ENCODE assay signal across 8 mouse cellular contexts in the genomic region with DNA sequence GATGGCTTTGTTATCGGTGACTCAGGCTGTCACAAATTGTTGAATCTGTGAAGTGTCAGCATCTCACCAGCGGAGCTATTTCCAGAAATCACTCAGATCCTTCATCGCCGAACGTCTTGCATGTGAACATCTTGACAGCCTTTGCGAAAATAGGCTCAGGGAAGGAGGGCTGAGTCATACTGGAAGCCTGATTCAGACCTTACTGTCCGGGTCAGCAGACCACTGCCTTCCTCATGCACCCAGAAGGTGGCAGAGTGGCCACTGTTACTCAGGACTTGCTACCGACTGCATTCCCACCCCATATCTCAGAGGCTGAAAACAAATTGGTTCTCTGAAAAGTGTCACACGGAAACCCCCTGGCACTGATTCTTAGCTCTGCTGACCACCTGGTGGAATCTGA. TPM values are rescaled to one million over a fixed set of nuclear protein-coding genes. Genes with fewer than 3 reads are reported as not detected.
DNase-seq lines count a peak whose midpoint lies in the region; ATAC-seq and TF ChIP-seq lines count a peak whose summit lies in the region.

No protein-coding gene starts in this region.

- H3K9me3 ChIP-seq in forebrain, postnatal 0 days (ENCODE audit: low read length) = no peaks in the 10 kb centered on the region
- H3K9me3 ChIP-seq in forebrain, embryonic 12.5 days = no peaks in the 10 kb centered on the region
- no peaks in the 10 kb centered on the region for H3K9me3 ChIP-seq in CH12.LX (replicated peaks; ENCODE audit: low read length)
- no peaks in the 10 kb centered on the region for H3K9me3 ChIP-seq in midbrain, embryonic 15.5 days

- no peak overlapping the region for H3K4me3 ChIP-seq in forebrain, postnatal 0 days (ENCODE audit: low read depth, low read length)
- no peak overlapping the region for H3K4me3 ChIP-seq in forebrain, embryonic 12.5 days (replicated peaks)
- peak overlapping the region in 1 of 3 experiments; percentile 25 for H3K4me3 ChIP-seq in CH12.LX (replicated peaks in 1 of 3; ENCODE audit: low read depth in 2 of 3, low read length in 2 of 3, poor library complexity in 1 of 3)
- no peak overlapping the region for H3K4me3 ChIP-seq in midbrain, embryonic 15.5 days

- TF ChIP-seq RAD21 in CH12.LX (IDR thresholded peaks at IDR 0.05; ENCODE audit: low read depth, low read length) = peak; percentile 99

- peak; percentile 39 for TF ChIP-seq POLR2A in CH12.LX (IDR thresholded peaks at IDR 0.05; ENCODE audit: low read depth, low read length)

- H3K27ac ChIP-seq in forebrain, postnatal 0 days (ENCODE audit: low read depth, low read length) = no peak overlapping the region
- H3K27ac ChIP-seq in forebrain, embryonic 12.5 days = no peak overlapping the region
- peak overlapping the region; percentile 97 for H3K27ac ChIP-seq in CH12.LX (ENCODE audit: insufficient read depth, low read depth)
- no peak overlapping the region for H3K27ac ChIP-seq in midbrain, embryonic 15.5 days

- intact Hi-C loops in left cerebral cortex, postnatal 25 days (cut with DNase I) = loop anchor here (2.0 kb wide), 1 partner anchor 57 kb away; no protein-coding TSS in a partner anchor

- H3K79me2 ChIP-seq in CH12.LX (replicated peaks; ENCODE audit: control insufficient read depth, extremely low read depth, insufficient read depth, poor library complexity, severe bottlenecking) = no peaks in the 10 kb centered on the region

- WGBS in forebrain, postnatal 0 days = 73% methylated on average over 9 of the region's 9 CpGs
- 83% methylated on average over 9 of the region's 9 CpGs for WGBS in forebrain, embryonic 12.5 days
- 81% methylated on average over 9 of the region's 9 CpGs for WGBS in midbrain, embryonic 15.5 days

- in situ Hi-C loops in CH12.LX (cut with MboI; ENCODE audit: low pct_ligation_motif_present, low pct_unique_long_range_greater_than_20kb, low sequenced_read_pairs) = loop anchor here (5.0 to 10.0 kb wide), 3 partner anchors 53 to 151 kb away; partner anchors contain the start of gene Dusp22

- peak; percentile 19; the same call in 1 of the 2 replicates for TF ChIP-seq CTCF in forebrain, postnatal 0 days (IDR thresholded peaks at IDR 0.05; ENCODE audit: low read depth)
- peak in 1 of 2 experiments; percentile 83; a peak in 2 of 4 replicates for TF ChIP-seq CTCF in CH12.LX (conservative IDR thresholded peaks at IDR 0.05 in 1 of 2, IDR thresholded peaks at IDR 0.05 in 1 of 2; ENCODE audit: low read depth in 2 of 2, low read length in 2 of 2)

- DNase-seq in forebrain, postnatal 0 days = no peak
- peak; percentile 93 for DNase-seq in CH12.LX (ENCODE audit: extremely low read depth)
- DNase-seq in frontal cortex, postnatal 36 days (ENCODE audit: low spot score in 2 of 2) = peak; percentile 41 to 60
- DNase-seq in left cerebral cortex, postnatal 25 days (ENCODE audit: low spot score in 2 of 2) = peak; percentile 31 to 75
- no peak for DNase-seq in urinary bladder, postnatal 25 days (ENCODE audit: low spot score)
- DNase-seq in natural killer cell, adult 2 months (ENCODE audit: low spot score in 2 of 2) = no peak

- no peaks in the 10 kb centered on the region for H3K36me3 ChIP-seq in forebrain, postnatal 0 days (ENCODE audit: insufficient read depth)
- H3K36me3 ChIP-seq in forebrain, embryonic 12.5 days (replicated peaks) = no peaks in the 10 kb centered on the region
- H3K36me3 ChIP-seq in CH12.LX (replicated peaks in 1 of 2; ENCODE audit: control insufficient read depth in 1 of 2, insufficient read depth in 1 of 2, low read length in 1 of 2) = no peaks in the 10 kb centered on the region
- H3K36me3 ChIP-seq in midbrain, embryonic 15.5 days (replicated peaks) = no peaks in the 10 kb centered on the region

- no peaks in the 10 kb centered on the region for H3K27me3 ChIP-seq in forebrain, postnatal 0 days (ENCODE audit: insufficient read depth, low read length)
- no peaks in the 10 kb centered on the region for H3K27me3 ChIP-seq in forebrain, embryonic 12.5 days
- H3K27me3 ChIP-seq in CH12.LX (replicated peaks) = no peaks in the 10 kb centered on the region
- no peaks in the 10 kb centered on the region for H3K27me3 ChIP-seq in midbrain, embryonic 15.5 days (replicated peaks)

- dilution Hi-C loops in CH12.LX (cut with MboI; ENCODE audit: extremely low pct_ligation_motif_present, extremely low pct_unique_long_range_greater_than_20kb, low sequenced_read_pairs) = no loop called here

- peak; percentile 97 for TF ChIP-seq EP300 in CH12.LX (IDR thresholded peaks at IDR 0.05; ENCODE audit: low read length)

- no peak for ATAC-seq in forebrain, postnatal 0 days
- no peak for ATAC-seq in forebrain, embryonic 12.5 days (ENCODE audit: low FRiP score)
- ATAC-seq in midbrain, embryonic 15.5 days (replicated peaks) = no peak

- no peaks in the 10 kb centered on the region for H3K4me1 ChIP-seq in forebrain, postnatal 0 days (ENCODE audit: insufficient read depth)
- H3K4me1 ChIP-seq in forebrain, embryonic 12.5 days = no peaks in the 10 kb centered on the region
- H3K4me1 ChIP-seq in CH12.LX (ENCODE audit: control insufficient read depth in 1 of 2, insufficient read depth in 2 of 2) = peaks cover 34 to 94% of the 10 kb centered on the region in 2 experiments
- H3K4me1 ChIP-seq in midbrain, embryonic 15.5 days = no peaks in the 10 kb centered on the region

- H3K9ac ChIP-seq in forebrain, postnatal 0 days = no peak overlapping the region
- no peak overlapping the region for H3K9ac ChIP-seq in forebrain, embryonic 12.5 days
- peak overlapping the region; percentile 77 for H3K9ac ChIP-seq in CH12.LX (ENCODE audit: insufficient read depth, low read depth)
- no peak overlapping the region for H3K9ac ChIP-seq in midbrain, embryonic 15.5 days

- no peak overlapping the region for H3K4me2 ChIP-seq in forebrain, postnatal 0 days (ENCODE audit: low read depth)
- no peak overlapping the region for H3K4me2 ChIP-seq in forebrain, embryonic 12.5 days
- peak overlapping the region; percentile 48 for H3K4me2 ChIP-seq in CH12.LX (ENCODE audit: insufficient read depth, low read depth, poor library complexity, severe bottlenecking)
- H3K4me2 ChIP-seq in midbrain, embryonic 15.5 days = no peak overlapping the region

TF ChIP-seq in CH12.LX, 34 proteins besides CTCF, POLR2A, EP300 and RAD21 (continues in another document):
- TF ChIP-seq USF1 (IDR thresholded peaks at IDR 0.05; ENCODE audit: low read depth, low read length) = peak; percentile 16; the same call in 1 of the 2 replicates
- peak; percentile 88 for TF ChIP-seq MAZ (IDR thresholded peaks at IDR 0.05; ENCODE audit: low read depth, low read length)
- peak; percentile 87 for TF ChIP-seq MXI1 (IDR thresholded peaks at IDR 0.05; ENCODE audit: low read depth, low read length)
- TF ChIP-seq ELF1 (IDR thresholded peaks at IDR 0.05; ENCODE audit: low read depth, low read length) = peak; percentile 64
- peak; percentile 91 for TF ChIP-seq MAFK (IDR thresholded peaks at IDR 0.05; ENCODE audit: insufficient replicate concordance, low read length)
- TF ChIP-seq CHD2 (IDR thresholded peaks at IDR 0.05; ENCODE audit: low read length) = peak; percentile 85
- TF ChIP-seq SIN3A (IDR thresholded peaks at IDR 0.05; ENCODE audit: low read length) = peak; percentile 91
- peak; percentile 59 for TF ChIP-seq ZNF384 (IDR thresholded peaks at IDR 0.05; ENCODE audit: low read depth, low read length)
- TF ChIP-seq USF2 (conservative IDR thresholded peaks at IDR 0.05; ENCODE audit: low read depth, low read length) = no peak
- TF ChIP-seq ZKSCAN1 (IDR thresholded peaks at IDR 0.05; ENCODE audit: borderline replicate concordance, low read depth, low read length) = no peak
- TF ChIP-seq E2F4 (IDR thresholded peaks at IDR 0.05; ENCODE audit: insufficient replicate concordance, low read depth, low read length) = peak; percentile 55; the same call in 1 of the 2 replicates
- TF ChIP-seq TBP (conservative IDR thresholded peaks at IDR 0.05; ENCODE audit: low read depth, low read length) = peak; percentile 74
- no peak; the same call in 1 of the 2 replicates for TF ChIP-seq NELFE (IDR thresholded peaks at IDR 0.05; ENCODE audit: low read depth, low read length)
- TF ChIP-seq MYC (IDR thresholded peaks at IDR 0.05; ENCODE audit: low read depth, low read length) = peak; percentile 86
- no peak for TF ChIP-seq KAT2A (IDR thresholded peaks at IDR 0.05; ENCODE audit: insufficient replicate concordance, low read length)
- TF ChIP-seq IRF4 (IDR thresholded peaks at IDR 0.05; ENCODE audit: low read depth, low read length) = peak; percentile 100
- TF ChIP-seq TCF12 (IDR thresholded peaks at IDR 0.05; ENCODE audit: low read depth, low read length) = peak; percentile 99
- TF ChIP-seq SMC3 (IDR thresholded peaks at IDR 0.05; ENCODE audit: low read depth, low read length) = peak; percentile 95
- TF ChIP-seq BHLHE40 (IDR thresholded peaks at IDR 0.05; ENCODE audit: low read depth, low read length) = peak; percentile 99
- peak; percentile 87 for TF ChIP-seq ZC3H11A (IDR thresholded peaks at IDR 0.05; ENCODE audit: low read depth, low read length)
- TF ChIP-seq PAX5 (IDR thresholded peaks at IDR 0.05; ENCODE audit: low read length) = no peak
- no peak for TF ChIP-seq ZMIZ1 (IDR thresholded peaks at IDR 0.05; ENCODE audit: low read depth, low read length)
- TF ChIP-seq MAX (IDR thresholded peaks at IDR 0.05; ENCODE audit: low read length) = peak; percentile 94
- no peak for TF ChIP-seq GABPA (IDR thresholded peaks at IDR 0.05; ENCODE audit: insufficient replicate concordance, low read depth, low read length)

RNA-seq across cellular contexts. Expression of gene Dusp22, which starts 55.9 kb away (rescaled TPM):
- total RNA-seq in forebrain, postnatal 0 days (2014; rRNA removed) = 18.6 and 19.8 TPM in 2 replicates
- polyA plus RNA-seq in forebrain, postnatal 0 days (2015; fragmentation: Nextera tagmentation; extraction: Ambion mirVana) = 19.0 and 22.0 TPM in 2 replicates
- 12.4 and 14.2 TPM in 2 replicates for polyA plus RNA-seq in forebrain, embryonic 12.5 days (2016; fragmentation: Nextera tagmentation; extraction: Ambion mirVana)
- total RNA-seq in CH12.LX (2012; rRNA removed) = 22.5 and 25.5 TPM in 2 replicates
- 28.7 and 29.8 TPM in 2 replicates for total RNA-seq in CH12.LX (2014; rRNA removed)
- polyA plus RNA-seq in CH12.LX (2012; ENCODE audit: insufficient read length, low read depth) = 18.0 and 18.5 TPM in 2 replicates
- total RNA-seq in left cerebral cortex, postnatal 25 days (2021) = 10 to 100 TPM; 34.1 to 35.5 TPM
- polyA plus RNA-seq in midbrain, embryonic 15.5 days (2015; fragmentation: Nextera tagmentation; extraction: Ambion mirVana) = 29.0 and 29.6 TPM in 2 replicates

RNA-seq across cellular contexts. Expression of gene Uqcrfs1, which starts 58.8 kb away (rescaled TPM):
- 211 and 223 TPM in 2 replicates for total RNA-seq in forebrain, postnatal 0 days (2014; rRNA removed)
- 304 and 309 TPM in 2 replicates for polyA plus RNA-seq in forebrain, postnatal 0 days (2015; fragmentation: Nextera tagmentation; extraction: Ambion mirVana)
- polyA plus RNA-seq in forebrain, embryonic 12.5 days (2016; fragmentation: Nextera tagmentation; extraction: Ambion mirVana) = 226 and 227 TPM in 2 replicates
- total RNA-seq in CH12.LX (2012; rRNA removed) (154 and 171 TPM in 2 replicates), CH12.LX (2014; rRNA removed) (292 and 297 TPM in 2 replicates)
- 169 and 173 TPM in 2 replicates for polyA plus RNA-seq in CH12.LX (2012; ENCODE audit: insufficient read length, low read depth)
- total RNA-seq in left cerebral cortex, postnatal 25 days (2021) = 100 to 1,000 TPM; 150 to 154 TPM
- 254 and 256 TPM in 2 replicates for polyA plus RNA-seq in midbrain, embryonic 15.5 days (2015; fragmentation: Nextera tagmentation; extraction: Ambion mirVana)

Comparison
In these comparisons a context has a peak if more than half of its experiments do, and no peak if none do; other contexts are left out.
1. DNase-seq: peak in CH12.LX (single experiment), frontal cortex, postnatal 36 days (2 of 2) and left cerebral cortex, postnatal 25 days (2 of 2); none in forebrain, postnatal 0 days (single experiment), urinary bladder, postnatal 25 days (single experiment) and natural killer cell, adult 2 months (0 of 2).